Mouse (Mus musculus) urinary bladder, postnatal 4 days (tissue): ENCODE data around the gene Slc48a1.

Source experiments
- DNase-seq, 2 experiments: peaks; one replicate each; pipeline ENCODE4 v3.0.0; 2021 to 2022; ENCODE audit warnings: low spot score in 2 of 2

Gene Slc48a1

DNA sequence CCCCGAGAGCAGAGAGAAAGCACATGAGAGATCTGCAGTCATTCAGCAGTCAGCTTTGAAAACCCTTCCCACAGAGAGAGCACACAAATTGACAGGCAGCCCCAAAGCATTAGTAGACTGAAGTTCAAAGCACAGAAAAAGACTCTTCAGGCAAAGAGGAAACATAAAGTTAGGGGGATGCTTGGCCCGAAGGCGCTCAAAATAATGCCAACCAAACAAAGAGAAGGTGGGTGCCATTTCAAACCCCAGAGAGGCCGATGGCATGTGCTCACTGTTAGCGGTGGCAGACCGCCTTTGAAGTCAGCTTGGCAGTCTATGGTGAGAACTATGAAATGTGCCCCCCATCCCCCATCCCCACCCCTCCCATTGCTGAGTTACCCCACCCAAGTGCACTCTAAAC, 63.7 kb downstream of the Slc48a1 start:
- no peak for DNase-seq
